Mouse (Mus musculus): ENCODE measurements around the gene C2cd5.
A peak's percentile ranks its signal among the peaks of the same experiment; 100 is the strongest.
"Not testable (repeated sequence)": the region's sequence is repeated elsewhere in the genome, so short reads cannot be mapped to it uniquely, and the experiment has no call there.

C2cd5 gene

DNA sequence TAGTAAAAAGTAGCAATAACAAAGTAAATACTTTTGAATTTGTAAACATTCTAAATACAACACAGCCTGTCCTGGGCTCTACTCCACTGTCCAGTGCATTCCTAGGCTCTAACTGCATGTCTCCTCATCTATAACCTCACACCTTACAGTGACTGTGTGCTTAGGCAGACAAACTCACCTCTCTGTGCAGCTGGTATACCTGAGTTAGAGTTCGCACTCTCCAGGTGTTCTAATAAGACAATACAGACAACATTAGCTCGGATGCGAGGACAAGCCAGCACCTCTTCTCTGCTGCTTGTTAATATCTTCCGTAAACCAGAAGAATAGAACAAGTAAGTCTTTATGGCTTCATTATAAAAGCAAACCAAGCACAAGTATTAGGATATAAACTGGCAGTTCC is 79.8 kb downstream of the C2cd5 start:
- H3K4me3 ChIP-seq (replicated peaks; ENCODE audit: low read length): no peak overlapping the region
- TF ChIP-seq POU5F1 (IDR thresholded peaks at IDR 0.05; ENCODE audit: borderline replicate concordance, low read length): no peak
- no peak for TF ChIP-seq CTCF (conservative IDR thresholded peaks at IDR 0.05; ENCODE audit: low read length)
- no peak for TF ChIP-seq NANOG (IDR thresholded peaks at IDR 0.05; ENCODE audit: borderline replicate concordance, low read length)
- H3K9me3 ChIP-seq (ENCODE audit: low read length): no peaks in the 10 kb centered on the region
- peaks cover 43% of the 10 kb centered on the region for H3K36me3 ChIP-seq (ENCODE audit: insufficient read depth, low read length)
- H3K27me3 ChIP-seq (ENCODE audit: insufficient read depth, low read length): no peaks in the 10 kb centered on the region
- H3K4me1 ChIP-seq (replicated peaks; ENCODE audit: low read depth, low read length): peaks cover 65% of the 10 kb centered on the region

DNA sequence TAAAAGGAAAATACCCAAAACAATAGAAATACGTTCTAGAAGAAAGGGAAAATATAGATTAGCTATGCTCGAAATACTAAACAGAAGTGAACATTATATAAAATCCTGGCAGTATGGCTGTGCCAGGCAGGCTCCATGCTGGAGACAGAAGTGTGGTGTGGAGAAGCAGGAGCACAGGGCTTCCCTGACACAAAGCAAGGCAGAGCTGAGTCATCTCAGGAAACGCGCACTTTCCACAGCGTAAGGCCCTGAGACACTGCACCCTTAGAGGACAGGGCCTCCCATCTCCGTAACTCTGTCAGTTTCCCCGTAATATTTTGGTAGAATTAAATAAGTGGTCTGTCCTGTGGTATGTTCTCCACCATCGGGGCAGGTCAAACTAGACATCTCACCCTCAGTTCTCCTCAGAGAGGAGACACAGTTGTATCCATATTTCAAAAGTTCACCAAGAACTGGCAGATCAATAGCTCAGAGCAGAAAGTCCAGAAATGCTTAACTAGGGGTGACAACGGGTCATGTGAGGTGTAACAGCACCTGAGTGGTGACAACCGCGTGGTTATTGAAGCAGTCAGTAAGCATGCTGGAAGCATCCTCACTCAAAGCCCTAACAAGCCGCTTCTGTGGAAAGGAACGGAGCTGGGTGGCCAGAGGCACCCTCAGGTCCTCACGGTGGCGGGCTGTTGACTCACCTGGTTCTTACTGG is 87.3 kb downstream of the C2cd5 start:
- peaks cover 62% of the 10 kb centered on the region for H3K4me1 ChIP-seq (replicated peaks; ENCODE audit: low read depth, low read length)
- TF ChIP-seq NANOG (IDR thresholded peaks at IDR 0.05; ENCODE audit: borderline replicate concordance, low read length): no peak
- TF ChIP-seq CTCF (conservative IDR thresholded peaks at IDR 0.05; ENCODE audit: low read length): no peak
- TF ChIP-seq POU5F1 (IDR thresholded peaks at IDR 0.05; ENCODE audit: borderline replicate concordance, low read length): no peak
- H3K9me3 ChIP-seq (ENCODE audit: low read length): peaks cover 9% of the 10 kb centered on the region
- no peaks in the 10 kb centered on the region for H3K27me3 ChIP-seq (ENCODE audit: insufficient read depth, low read length)
- peaks cover 47% of the 10 kb centered on the region for H3K36me3 ChIP-seq (ENCODE audit: insufficient read depth, low read length)
- H3K4me3 ChIP-seq (replicated peaks; ENCODE audit: low read length): no peak overlapping the region

DNA sequence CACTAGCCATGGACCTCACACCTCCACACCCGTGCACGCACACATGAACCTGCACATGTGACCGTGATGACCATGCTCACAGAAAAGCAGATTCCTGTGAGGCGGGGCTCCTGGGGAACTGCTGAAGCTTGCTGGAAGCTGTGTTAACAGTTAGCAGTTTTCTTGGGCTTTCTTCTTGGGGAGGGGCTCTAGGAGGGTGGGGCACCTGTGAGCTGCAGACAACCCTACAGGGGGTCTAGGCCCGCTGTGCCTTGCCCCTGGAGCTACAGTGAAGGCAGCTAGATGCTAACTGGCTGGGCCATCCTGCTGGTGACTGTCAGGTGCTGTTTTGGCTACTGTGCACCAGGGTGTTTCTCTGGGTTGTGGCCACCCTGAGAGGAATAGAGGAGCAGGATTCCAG is 91.1 kb downstream of the C2cd5 start:
- peaks cover 62% of the 10 kb centered on the region for H3K4me1 ChIP-seq (replicated peaks; ENCODE audit: low read depth, low read length)
- no peaks in the 10 kb centered on the region for H3K27me3 ChIP-seq (ENCODE audit: insufficient read depth, low read length)
- TF ChIP-seq POU5F1 (IDR thresholded peaks at IDR 0.05; ENCODE audit: borderline replicate concordance, low read length) (no peak), NANOG (IDR thresholded peaks at IDR 0.05; ENCODE audit: borderline replicate concordance, low read length) (no peak), CTCF (conservative IDR thresholded peaks at IDR 0.05; ENCODE audit: low read length) (no peak)
- H3K4me3 ChIP-seq (replicated peaks; ENCODE audit: low read length): no peak overlapping the region
- H3K9me3 ChIP-seq (ENCODE audit: low read length): peaks cover 25% of the 10 kb centered on the region
- H3K36me3 ChIP-seq (ENCODE audit: insufficient read depth, low read length): peaks cover 37% of the 10 kb centered on the region

DNA sequence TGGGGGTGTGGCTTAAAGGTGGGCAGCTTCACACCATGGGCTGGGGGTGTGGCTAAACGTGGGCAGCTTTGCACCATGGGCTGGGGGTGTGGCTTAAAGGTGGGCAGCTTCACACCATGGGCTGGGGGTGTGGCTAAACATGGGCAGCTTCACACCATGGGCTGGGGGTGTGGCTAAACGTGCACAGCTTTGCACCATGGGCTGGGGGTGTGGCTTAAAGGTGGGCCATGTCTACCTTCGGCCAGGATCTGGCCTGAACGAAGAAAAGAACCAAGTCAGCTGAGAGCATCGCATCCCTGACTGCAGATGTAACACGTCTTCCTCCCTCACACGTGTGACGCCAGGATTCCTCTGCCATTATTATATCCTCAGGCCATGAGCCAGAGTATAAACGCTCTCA is 94.7 kb downstream of the C2cd5 start:
- H3K4me3 ChIP-seq (replicated peaks; ENCODE audit: low read length); H3K36me3 ChIP-seq (ENCODE audit: insufficient read depth, low read length); H3K27me3 ChIP-seq (ENCODE audit: insufficient read depth, low read length): not testable (repeated sequence)
- H3K9me3 ChIP-seq (ENCODE audit: low read length): peaks cover 32% of the 10 kb centered on the region
- peaks cover 44% of the 10 kb centered on the region for H3K4me1 ChIP-seq (replicated peaks; ENCODE audit: low read depth, low read length)

DNA sequence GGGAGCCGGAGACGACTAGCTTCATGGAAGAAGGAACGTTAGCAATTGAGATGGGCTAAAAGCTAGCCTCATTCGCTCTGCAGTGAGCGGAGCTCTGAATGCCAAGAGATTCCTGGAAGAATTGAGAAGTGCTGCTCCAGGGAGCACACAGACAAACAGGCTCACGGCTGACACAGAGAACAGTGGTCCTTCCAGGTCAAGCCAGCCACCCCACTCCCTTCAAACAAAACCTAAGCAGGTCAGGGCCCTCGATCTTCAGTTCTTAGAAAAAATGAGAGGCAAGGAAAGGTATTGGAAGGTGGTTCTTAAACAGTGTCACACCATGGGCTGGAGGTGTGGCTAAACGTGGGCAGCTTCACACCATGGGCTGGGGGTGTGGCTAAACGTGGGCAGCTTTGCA is 95.1 kb downstream of the C2cd5 start:
- H3K4me3 ChIP-seq (replicated peaks; ENCODE audit: low read length): peak overlapping the region; percentile 49
- 0 out of 2 replicates have a peak, but pooled peaks cover 2% of the 10 kb centered on the region for H3K36me3 ChIP-seq (ENCODE audit: insufficient read depth, low read length)
- TF ChIP-seq POU5F1 (IDR thresholded peaks at IDR 0.05; ENCODE audit: borderline replicate concordance, low read length) (no peak), NANOG (IDR thresholded peaks at IDR 0.05; ENCODE audit: borderline replicate concordance, low read length) (no peak), CTCF (conservative IDR thresholded peaks at IDR 0.05; ENCODE audit: low read length) (no peak)
- H3K9me3 ChIP-seq (ENCODE audit: low read length): peaks cover 32% of the 10 kb centered on the region
- peaks cover 40% of the 10 kb centered on the region for H3K4me1 ChIP-seq (replicated peaks; ENCODE audit: low read depth, low read length)
- no peaks in the 10 kb centered on the region for H3K27me3 ChIP-seq (ENCODE audit: insufficient read depth, low read length)

DNA sequence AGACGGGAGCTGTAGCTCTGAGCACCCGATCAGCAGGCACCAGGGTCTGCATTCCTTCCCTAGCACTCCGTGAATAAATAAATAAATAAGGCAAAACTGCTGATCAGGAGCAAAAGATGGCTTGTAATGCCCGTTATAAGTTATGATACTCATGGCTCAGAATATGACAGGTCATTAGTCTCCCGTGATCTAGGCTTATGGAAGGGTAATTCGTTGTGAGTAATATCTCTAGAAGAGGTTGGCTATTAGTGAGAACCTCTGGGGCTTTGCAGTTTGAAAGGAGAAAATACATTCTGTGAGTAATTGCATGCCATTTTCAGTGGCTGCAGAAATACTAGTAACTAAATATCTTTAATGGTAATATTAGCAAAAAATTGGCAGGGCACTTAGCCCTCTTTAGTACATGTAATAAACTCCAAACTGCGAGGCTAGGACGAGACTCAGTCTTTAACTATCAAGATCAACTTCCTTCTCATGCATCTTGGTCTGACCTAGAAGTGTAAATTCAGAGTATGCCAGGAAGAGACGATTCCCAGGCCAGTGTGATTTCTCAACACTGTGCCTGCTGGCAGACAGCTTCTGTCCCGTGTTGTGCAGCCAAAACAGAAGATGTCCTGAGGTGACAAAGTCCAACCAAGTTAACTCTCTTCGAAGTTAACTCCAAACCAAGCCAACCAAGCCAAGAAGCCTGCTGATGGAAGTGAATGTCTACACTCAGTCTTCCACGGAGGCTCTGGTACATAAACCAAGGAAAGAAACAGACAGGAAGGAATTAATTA is 101.5 kb downstream of the C2cd5 start:
- Histone ChIP-seq H3K9me3 (ENCODE audit: low read length) (peaks cover 7% of the 10 kb centered on the region), H3K4me1 (replicated peaks; ENCODE audit: low read depth, low read length) (peaks cover 61% of the 10 kb centered on the region), H3K27me3 (ENCODE audit: insufficient read depth, low read length) (no peaks in the 10 kb centered on the region), H3K36me3 (ENCODE audit: insufficient read depth, low read length) (0 out of 2 replicates have a peak, but pooled peaks cover 3% of the 10 kb centered on the region), H3K4me3 (replicated peaks; ENCODE audit: low read length) (no peak overlapping the region)
- TF ChIP-seq CTCF (conservative IDR thresholded peaks at IDR 0.05; ENCODE audit: low read length): no peak
- TF ChIP-seq NANOG (IDR thresholded peaks at IDR 0.05; ENCODE audit: borderline replicate concordance, low read length): no peak
- TF ChIP-seq POU5F1 (IDR thresholded peaks at IDR 0.05; ENCODE audit: borderline replicate concordance, low read length): no peak

DNA sequence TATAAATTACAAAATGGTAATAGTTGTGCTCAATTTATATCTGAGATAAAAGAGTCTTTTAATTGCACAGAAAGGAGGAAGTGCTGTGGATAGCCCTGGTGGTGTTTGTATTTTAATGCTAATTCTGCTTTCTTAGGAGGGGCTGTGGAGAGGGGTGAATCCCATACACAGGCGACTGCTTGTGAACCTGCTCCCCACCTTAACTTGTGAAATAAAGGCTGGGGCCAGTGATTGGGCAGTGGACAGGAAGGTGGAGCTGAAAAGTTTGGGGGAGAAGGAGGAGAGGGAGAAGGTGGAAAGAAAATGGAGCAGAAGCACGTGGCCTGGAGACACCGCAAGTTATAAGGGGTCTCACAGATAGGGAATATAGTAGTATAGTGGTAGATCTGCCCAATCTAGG is 103.1 kb downstream of the C2cd5 start:
- TF ChIP-seq CTCF (conservative IDR thresholded peaks at IDR 0.05; ENCODE audit: low read length) (no peak), POU5F1 (IDR thresholded peaks at IDR 0.05; ENCODE audit: borderline replicate concordance, low read length) (no peak), NANOG (IDR thresholded peaks at IDR 0.05; ENCODE audit: borderline replicate concordance, low read length) (peak; percentile 50; the same call in 1 of the 2 replicates)
- Histone ChIP-seq H3K4me1 (replicated peaks; ENCODE audit: low read depth, low read length) (peaks cover 68% of the 10 kb centered on the region), H3K9me3 (ENCODE audit: low read length) (peaks cover 7% of the 10 kb centered on the region), H3K27me3 (ENCODE audit: insufficient read depth, low read length) (0 out of 2 replicates have a peak, but pooled peaks cover 3% of the 10 kb centered on the region), H3K4me3 (replicated peaks; ENCODE audit: low read length) (0 out of 2 replicates have a peak overlapping the region, but pooled peaks have one; percentile 11), H3K36me3 (ENCODE audit: insufficient read depth, low read length) (0 out of 2 replicates have a peak, but pooled peaks cover 3% of the 10 kb centered on the region)

DNA sequence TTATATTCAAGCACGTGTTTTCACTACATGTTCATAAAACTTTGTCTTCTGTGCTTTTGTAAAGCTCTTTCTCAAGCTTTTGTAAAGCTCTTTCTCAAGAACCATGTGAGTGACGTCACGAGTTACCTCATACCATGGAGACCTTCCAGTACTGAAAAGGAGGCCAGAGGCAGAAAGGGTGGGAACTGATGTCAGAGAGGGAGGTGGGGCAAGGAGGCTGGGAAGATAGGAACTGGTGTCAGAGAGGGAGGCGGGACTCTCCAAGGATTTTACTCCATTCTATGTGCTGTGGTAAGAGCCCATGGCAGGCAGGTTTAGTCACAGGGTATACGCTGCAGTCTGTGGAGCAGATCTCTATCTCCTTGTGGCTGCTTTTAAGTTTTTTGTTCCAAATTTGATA is 104.4 kb downstream of the C2cd5 start:
- H3K9me3 ChIP-seq (ENCODE audit: low read length): no peaks in the 10 kb centered on the region
- no peak overlapping the region for H3K4me3 ChIP-seq (replicated peaks; ENCODE audit: low read length)
- H3K4me1 ChIP-seq (replicated peaks; ENCODE audit: low read depth, low read length): peaks cover 73% of the 10 kb centered on the region
- 0 out of 2 replicates have a peak, but pooled peaks cover 3% of the 10 kb centered on the region for H3K36me3 ChIP-seq (ENCODE audit: insufficient read depth, low read length)
- TF ChIP-seq POU5F1 (IDR thresholded peaks at IDR 0.05; ENCODE audit: borderline replicate concordance, low read length): no peak
- TF ChIP-seq NANOG (IDR thresholded peaks at IDR 0.05; ENCODE audit: borderline replicate concordance, low read length): no peak
- TF ChIP-seq CTCF (conservative IDR thresholded peaks at IDR 0.05; ENCODE audit: low read length): no peak
- H3K27me3 ChIP-seq (ENCODE audit: insufficient read depth, low read length): 0 out of 2 replicates have a peak, but pooled peaks cover 3% of the 10 kb centered on the region
